Mouse (Mus musculus): ENCODE results near the gene Plin4.
"Not testable (repeated sequence)": the region's sequence is repeated elsewhere in the genome, so short reads cannot be mapped to it uniquely, and the experiment has no call there.

Plin4 gene

DNA sequence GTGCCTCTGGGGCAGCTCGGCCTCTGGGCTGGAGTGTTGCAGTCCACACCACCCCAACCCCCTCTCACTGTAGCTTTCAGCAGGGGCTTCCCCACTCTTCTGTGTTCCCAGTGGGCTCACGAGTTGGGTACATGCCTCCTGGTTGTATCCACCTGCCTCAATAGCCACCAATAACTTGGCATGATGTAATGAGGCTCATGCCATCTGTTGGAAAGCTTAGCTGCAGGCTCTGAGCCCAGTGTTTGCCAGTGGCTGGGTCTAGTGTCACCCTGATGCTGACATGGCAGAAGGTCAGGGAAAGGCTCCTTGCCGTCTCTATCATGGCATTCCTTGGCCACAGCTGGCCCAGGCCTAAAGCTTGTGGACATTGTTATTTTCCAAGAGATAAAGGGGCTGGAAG is 8.8 kb downstream of the Plin4 start:
- no peak for DNase-seq

DNA sequence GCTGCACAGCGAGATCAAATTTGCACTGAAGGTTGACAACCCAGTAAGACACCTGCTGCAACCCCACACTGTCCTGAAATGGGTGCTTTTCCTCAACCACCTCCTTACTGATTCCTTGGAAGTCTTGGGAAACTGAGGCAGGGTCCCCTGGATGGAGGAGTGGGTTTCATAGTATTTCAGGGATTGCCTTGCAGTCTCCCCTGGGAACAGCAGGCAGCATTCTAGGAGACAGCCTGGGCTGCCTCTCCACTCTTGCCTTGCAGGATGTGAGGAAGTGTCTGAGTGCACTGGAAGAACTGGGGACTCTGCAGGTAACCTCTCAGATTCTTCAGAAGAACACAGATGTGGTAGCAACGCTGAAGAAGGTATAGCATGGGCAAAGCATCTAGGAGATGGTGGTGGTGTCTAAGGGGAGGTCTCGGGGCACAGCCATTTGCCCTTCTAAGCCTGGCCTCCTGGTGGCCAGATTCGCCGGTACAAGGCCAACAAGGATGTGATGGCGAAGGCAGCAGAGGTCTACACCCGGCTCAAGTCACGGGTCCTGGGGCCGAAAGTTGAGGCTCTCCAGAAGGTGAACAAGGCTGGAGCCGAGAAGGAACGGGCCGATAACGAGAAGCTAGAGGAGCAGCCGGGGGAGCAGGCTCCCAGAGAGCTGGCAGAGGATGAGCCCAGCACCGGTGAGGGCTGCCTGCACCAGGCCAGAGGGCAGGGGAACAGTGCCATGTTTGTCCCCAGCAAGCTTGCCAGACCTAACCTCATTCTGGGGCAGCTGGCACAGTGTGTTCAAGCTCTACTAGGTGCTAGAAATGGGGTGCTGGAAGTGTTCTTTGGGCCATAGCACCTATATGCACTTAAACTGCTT is 10.7 kb downstream of the Plin4 start:
- no peak for DNase-seq

DNA sequence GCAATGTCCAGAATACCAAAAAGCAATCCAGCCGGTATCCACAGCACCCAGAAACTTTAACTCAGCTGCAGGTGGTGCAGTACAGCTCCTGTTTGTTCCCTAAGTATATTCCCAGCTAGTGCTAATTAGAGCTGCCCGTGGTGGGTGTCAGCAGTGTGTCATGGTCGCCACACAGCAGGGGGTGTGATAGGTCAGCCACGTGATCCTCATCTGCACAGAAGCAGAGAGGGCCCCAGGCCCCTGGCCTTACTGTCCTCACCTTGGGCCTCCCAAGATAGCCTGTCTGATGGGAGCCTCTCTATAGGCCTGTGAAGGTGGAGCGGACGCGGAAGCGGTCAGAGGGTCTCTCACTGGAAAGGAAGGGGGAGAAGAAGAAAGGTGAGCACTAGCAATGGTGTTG is 11.4 kb downstream of the Plin4 start:
- no peak for DNase-seq

DNA sequence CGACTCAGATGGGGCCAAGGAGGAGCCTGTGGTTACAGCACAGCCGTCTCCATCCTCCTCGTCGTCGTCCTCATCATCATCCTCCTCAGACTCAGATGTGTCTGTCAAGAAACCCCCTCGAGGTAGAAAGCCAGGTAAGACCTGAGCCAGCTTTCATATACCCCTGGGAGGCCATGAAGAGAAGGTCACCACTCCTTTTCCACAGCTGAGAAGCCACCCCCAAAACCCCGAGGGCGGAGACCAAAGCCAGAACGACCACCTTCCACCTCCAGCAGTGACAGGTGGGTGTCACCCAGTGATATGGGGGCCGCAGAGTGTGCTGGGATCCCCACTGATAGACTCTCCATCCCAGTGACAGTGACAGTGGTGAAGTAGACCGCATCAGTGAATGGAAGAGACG is 12.7 kb downstream of the Plin4 start:
- no peak for DNase-seq

DNA sequence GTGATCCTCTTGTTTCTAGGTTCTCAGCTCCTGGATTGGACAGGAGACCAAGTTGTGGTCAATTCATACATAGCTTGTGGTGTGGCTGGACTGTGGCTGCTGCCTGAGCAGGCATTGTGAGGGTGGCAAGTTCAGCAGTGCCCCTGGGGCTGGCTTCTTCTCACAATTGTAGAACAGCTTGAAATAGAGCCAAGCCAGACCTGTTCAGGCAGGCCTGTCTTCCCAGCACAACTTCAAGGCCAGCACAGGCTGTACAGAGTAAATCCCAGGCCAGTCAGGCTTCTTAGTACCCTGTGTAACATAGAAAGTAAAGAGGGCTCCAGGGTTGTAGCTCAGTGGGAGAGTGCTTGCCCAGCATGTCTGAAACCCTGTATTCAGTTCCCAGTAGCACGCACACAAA is 16.8 kb downstream of the Plin4 start:
- DNase-seq, result no peak

DNA sequence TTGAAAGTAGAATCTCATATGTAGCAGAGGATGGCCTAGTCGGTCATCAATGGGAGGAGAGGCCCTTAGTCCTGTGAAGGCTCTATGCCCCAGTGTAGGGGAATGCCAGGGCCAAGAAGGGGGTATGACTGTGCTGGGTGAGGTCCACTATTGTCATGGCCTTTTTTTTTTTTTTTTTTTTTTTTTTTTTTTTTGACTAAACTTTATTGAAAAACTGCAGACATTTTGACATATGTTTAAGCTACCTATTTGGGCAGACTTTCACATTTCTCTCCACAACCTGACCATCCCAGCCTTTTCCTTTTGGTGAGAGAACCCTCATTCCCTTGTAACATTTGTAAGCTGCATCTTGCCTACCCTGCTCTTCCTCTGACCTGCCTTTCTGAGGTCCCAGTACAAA is 17.3 kb downstream of the Plin4 start:
- no peak for DNase-seq

DNA sequence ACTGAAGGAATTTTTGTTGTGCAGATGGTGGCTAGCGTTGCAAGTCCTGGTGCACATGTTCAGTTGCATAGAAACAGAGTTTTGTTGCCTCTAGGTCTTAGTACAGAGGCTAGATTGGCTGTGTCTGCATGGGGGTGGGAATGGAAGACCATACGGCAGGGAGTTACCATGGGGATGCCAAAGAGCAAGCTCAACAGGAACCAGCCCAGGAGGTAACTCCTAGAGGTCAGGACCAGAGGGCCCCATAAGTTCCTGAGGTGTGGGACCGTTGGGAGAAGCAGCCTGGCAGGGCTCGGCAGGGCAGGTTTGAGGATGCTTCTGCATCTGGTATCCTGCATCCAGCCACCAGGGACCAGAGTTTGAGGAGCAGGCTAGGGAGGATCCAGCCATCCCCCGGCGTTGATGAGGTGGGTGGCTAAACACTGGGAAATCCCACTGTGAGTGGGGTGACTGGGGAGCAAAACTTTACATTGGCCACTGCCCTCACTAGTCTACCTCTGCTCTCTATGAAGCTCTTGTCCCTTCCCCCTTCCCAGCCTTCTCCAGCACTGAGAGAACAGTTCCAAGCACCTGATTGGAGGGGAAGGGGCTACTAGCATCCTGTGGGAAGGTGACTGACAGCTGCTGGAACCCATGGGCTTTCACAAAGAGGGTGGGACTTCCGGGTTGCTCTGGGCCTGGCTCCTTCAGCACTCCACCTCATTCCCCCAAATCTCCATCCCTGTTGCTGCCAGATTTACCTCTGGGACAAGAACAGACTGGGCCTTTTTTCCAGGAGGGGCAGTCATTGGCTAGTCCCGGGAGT is 28.6 kb downstream of the Plin4 start:
- peak in 1 of 2 experiments; percentile 52 for DNase-seq

DNA sequence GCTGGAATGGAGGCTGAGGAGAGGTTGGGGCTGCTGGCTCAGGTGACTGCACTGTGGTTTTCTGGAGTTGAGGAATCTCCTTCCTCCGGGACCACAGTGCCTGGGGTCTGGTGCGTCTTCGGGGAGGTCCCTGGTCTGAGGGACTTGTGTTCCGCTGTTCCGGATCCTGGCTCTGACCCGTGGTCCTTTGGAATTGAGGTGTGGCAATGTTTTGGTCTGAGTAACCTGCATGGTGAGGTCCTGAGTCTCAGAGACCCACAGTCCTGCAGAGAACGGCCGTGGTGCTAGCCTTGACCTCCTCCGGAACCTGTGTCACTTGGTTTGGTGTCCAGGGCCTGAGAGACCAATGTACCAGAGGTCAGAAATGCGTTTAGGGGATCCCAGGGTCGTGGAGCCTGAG is 29.7 kb downstream of the Plin4 start:
- DNase-seq, result peak in 1 of 2 experiments; percentile 29

DNA sequence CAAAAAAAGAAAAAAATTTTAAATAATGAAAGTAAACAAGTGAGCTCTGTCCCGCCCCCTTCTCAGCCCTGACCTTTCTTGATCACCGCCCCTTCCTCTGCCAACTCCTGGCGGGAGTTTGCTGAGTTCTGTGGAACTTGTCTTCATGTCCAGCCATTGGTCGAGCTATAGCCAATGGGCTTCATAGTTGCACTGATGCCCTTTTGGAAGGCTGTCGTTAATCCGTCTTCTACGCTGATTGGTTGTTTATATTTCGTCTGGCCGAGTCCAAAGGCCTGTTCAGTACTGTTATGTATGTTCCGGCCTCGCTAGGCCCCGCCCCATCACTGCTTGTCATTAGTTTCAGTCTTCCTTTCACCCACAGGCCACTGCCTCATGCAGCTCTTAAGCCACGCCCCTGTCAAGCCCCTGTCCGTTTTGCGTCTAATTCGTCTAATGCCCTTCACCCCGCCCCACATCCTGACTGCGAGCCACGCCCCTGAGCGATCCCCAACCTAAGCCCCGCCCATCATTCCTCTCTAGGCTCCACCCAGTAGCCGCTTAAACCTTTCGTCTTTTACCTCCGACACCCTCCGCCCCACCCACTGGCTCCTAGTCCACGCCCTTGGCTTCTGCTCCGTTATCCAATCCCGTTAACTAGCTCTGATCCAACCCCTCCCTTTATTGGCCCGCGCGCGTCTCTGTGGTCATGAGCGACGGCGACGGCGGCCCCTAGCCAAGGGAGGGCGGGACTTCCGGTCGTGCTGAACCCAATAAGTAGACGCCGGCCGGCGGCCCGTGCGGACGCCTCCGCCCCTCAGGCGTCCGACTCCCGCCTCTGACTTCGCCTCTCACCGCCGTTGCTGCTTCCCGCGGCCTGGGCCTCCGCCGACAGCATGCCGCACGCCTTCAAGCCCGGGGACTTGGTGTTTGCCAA is 30.5 kb downstream of the Plin4 start, which contains the start of gene Hdgfl2:
Gene Hdgfl2 (plus strand): TSS at position 755 of the 916 bp plus-strand sequence.
- peak; percentile 100 for DNase-seq

DNA sequence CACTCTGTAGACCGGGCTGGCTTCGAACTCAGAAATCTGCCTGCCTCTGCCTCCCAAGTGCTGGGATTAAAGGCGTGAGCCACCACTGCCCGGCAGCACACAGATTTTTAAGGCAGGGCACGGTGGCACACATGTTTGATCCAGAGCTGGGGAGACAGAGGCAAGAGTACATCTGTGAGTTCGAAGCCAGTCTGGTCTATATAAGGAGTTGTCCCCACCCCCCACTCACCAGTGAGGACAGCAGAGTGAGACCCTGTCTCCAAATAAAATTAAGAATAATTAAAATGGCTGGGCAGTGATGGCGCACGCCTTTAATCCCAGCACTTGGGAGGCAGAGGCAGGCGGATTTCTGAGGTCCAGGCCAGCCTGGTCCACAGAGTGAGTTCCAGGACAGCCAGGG is 31.2 kb downstream of the Plin4 start:
- DNase-seq, result peak in 1 of 2 experiments; percentile 38

DNA sequence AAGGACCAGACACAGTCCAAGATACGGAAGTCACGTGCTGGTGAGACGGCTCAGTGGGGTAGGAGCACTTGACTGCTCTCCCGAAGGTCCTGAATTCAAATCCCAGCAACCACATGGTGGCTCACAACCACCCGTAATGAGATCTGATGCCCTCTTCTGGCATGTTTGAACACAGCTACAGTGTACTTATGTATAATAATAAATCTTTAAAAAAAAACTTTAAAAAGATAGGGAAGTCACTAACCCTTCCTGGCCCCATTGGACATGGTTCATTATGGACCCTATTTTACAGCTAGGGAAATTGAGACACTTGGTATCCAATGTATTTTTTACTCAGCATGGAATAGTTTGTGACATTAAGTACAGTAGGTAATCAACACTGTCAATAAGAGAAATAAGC is 32.1 kb downstream of the Plin4 start:
- DNase-seq, result no peak

DNA sequence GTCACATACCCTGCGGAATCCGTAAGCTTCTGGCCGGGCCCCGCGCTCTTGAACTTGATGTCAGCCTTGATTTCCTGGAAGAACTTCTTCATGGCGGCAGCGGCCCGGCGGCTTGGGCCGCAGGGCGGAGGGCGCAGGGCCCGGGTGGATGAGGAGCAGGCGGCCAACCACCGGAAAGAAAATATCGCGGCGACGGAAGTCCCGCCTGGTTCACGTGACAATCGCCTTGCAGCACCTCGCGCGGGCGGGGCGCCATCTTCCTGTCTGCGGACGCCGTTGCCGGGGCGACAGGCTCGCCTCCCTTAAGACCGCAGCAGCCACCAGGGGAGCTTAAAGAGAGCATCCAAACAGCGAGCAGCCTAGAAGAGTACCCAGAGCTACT is 34.8 kb downstream of the Plin4 start, which contains the start of gene Ubxn6:
Gene Ubxn6 (minus strand): TSS at position 202 of the 382 bp plus-strand sequence.
- DNase-seq, result peak; percentile 97 to 99

DNA sequence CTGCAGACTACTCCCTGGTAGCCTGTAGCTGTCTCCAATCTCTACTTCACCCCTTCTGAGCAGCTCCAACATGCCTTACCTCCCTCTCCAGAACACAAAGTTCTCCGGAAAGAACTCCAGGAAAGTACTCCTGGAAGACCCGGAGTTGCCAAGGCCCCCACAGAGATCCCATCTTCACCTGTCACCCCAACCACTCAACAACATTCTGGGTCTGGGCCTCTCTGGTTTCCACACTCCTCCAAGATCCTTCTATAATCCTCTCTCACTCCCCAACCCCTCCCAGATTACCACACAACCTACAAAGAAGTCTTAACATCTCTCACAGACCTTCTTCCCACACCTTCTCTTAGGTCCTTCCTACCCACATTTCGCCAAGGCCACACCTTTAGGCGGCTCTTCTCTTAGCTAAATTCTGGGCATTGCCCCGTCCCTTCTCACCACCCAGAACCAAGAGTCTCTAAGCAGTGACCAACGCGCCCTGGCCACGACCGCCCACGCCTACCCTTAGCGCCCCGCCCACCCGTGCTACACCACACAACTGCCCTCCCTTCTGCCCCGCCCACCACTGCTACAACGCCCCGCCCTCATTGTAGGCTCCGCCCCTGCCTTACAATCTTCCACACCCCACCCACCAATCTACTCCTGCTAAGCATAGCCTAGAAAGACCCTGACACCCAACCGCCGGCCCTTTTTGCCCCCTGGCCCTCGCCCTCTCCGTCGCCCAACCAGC is 35.3 kb downstream of the Plin4 start:
- peak in 1 of 2 experiments; percentile 84 for DNase-seq

DNA sequence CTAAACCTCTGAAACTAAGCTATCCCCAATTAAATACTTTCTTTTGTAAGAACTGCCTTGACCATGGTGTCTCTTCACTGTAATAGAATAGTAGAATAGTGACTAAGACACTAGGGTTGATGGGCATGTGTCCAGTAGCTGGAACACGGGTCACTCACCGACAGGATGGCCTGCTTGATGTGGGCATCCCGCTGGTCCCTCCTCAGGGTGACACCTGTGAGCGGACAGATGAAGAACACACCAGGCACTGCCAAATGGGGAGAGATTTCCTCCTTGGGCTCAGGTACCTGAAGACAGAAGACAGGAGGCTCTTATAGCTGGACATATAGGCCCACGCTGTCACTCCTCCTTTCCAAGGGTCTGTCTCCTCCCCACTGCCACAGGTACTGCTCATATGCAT is 37.4 kb downstream of the Plin4 start:
- no peak for DNase-seq

DNA sequence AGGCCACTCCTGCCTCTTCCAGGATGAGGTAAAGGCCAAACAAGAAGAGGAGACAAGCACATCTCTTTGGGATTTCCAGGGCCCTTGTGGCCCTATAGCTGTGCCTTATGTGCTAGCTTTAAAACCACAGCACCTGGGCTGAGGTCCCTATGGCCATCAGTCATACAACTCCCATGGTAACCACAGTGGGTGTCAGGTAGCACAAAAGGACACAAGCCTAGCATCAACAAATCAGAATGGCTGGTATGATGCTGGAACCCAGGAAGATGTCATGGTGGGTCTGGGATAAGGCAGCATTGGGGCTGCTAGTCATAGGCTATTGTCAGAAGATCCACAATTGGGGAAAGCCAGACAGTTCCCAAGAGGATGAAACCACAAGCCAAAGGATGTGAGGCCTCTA is 38.5 kb downstream of the Plin4 start:
- no peak for DNase-seq

DNA sequence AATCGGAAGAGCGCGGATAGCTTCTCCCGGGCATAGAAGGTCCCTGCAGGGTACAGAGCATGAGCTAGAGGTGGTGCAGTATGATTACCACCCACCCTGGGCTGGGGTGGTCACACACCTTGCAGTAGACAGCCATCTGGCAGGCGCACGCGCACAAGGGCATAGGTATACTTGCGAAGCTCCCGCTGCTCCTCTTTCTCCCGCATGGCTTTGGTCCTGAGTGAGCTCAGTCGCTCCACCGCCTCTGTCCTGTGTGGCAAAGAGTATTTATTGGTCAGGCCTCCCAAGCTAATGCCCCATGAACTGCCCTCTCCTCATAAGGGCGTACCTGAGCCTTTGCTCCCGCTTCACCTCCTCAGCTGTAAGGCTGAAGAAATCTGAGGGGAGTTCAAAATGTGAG is 40.5 kb downstream of the Plin4 start:
- no peak for DNase-seq

DNA sequence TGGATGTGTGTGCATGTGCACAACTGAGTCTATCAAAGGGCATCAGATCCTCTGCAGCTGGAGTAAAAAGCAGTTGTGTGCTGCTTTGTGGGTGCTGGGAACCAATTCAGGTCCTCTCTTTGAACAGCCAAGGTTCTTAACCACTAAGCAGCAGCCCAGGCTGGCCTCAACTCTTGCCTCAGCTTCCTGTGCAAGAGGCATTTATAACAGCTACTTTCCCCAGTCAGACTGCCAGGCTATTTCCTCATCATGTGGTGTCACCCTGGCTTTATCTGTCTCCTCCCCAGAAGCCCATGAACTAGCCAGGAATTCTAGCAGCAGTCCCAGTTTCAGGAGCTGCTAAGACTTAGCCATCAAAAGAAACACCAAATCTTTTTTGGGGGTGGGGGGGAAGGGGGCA is 43.2 kb downstream of the Plin4 start:
- no peak for DNase-seq

DNA sequence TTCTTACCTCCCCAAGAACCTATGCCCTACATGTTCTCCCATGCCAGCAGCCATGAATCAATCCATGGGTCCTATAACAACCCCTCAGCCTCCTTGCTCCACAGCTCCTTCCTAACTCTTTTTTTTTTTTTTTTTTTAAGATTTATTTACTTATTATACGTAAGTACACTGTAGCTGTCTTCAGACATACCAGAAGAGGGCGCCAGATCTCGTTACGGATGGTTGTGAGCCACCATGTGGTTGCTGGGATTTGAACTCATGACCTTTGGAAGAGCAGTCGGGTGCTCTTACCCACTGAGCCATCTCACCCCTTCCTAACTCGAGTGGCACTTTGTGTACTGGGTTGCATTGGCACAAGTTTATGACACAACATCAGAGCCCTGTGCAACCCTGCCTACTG is 43.9 kb downstream of the Plin4 start:
- not testable (repeated sequence) for DNase-seq

DNA sequence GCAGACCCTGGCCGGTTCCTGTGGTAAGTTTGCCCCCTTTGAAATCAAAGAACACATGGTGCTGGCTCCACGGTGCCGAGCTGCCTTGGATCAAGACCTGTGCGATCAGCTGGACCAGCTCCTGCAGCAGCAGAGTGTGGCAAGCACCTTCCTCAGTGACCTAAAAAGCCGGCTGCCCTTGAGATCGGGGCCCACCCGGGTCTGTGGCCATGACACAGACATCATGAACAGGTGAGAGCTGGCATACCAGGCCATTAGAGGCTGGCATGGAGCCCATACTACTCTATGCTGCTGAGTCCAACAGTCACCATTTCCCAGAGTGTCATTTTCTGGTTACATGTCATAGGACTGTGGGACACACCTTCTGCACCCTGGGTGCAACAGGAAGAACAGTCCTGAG is 47.5 kb downstream of the Plin4 start:
- DNase-seq, result no peak

DNA sequence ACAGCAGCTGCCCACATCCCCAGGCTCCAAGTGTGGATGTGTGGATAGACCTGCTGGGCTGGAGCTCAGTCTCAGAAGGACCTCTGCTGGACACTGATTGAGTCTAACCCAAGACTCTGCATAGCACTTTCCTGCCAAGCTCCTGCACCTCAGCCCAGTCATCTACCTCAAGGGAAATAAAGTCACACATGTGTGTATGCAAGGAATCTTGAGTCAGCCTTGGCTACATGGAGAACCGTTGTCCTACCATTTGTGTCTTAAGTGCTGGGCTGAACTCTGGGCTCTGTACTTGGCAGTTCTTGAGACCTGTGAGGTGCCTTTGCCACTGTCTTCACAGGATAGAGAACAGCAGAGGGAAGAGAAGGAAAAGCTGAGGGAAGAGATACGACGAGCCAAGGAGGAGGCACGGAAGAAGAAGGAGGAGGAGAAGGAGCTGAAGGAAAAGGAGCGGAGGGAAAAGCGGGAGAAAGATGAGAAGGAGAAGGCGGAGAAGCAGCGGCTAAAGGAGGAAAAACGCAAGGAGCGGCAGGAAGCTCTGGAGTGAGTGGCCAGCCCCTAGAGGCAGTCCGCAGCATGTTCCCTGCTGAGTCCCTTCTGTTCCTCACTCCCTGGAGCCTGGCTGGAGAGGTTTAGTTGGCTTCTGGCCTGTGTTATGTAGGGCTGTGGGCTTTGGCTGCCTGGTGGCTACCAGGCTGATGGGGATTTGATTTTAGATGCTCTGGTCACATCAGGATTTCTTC is 52.1 kb downstream of the Plin4 start:
- peak; percentile 76 to 78 for DNase-seq

DNA sequence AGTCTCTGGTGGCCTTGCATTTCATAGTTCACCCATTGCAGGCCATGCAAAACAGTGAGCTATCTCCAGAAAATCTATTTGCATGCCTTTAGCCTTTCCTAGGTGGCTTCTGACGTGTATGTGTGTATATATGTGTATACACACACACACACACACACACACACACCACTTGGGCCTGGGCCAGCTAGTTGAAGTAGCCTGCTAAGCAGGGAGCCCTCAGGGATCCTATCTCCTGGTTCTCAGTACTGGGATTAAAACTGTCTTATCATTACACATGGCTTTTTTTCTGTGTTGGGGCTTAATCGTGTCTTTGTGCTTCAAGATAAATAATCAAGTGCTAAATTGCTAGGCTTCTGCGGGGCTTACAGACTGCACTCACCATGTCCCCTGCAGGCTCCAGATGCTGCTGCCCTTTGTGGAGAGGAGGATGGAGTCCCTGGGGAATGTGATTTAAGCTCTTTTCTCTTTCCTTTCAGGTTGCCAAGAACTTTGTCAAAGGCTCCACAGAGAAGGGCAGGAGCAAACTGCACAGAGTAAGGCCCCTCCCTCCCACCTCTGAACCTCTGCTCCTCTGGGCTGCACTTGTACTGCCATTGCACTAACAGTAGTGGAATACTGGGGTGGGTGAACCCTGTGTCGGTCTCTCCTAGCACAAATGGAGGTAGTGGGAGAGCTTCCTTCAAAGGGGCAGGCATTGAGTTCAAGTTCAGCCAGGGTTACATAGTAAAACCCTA is 53.5 kb downstream of the Plin4 start:
- DNase-seq, result no peak

Data from cerebellum, postnatal 25 days (tissue).